Mouse (Mus musculus): ENCODE data around the gene Atxn7.

- no peak for TF ChIP-seq CTCF (IDR thresholded peaks at IDR 0.05; ENCODE audit: borderline replicate concordance, insufficient read depth, low read depth, low read length)
- TF ChIP-seq POLR2A (IDR thresholded peaks at IDR 0.05; ENCODE audit: borderline replicate concordance, insufficient read depth, low read length), result 0 out of 2 replicates have a peak, but pooled peaks have one; percentile 15
These were observed 536 bp upstream of the Atxn7 start for GRCm38 (mm10) chr14:13960482-13961325.
